Mouse (Mus musculus): ENCODE data around the gene Pcbp1. TPM values are rescaled to one million over a fixed set of nuclear protein-coding genes. Genes with fewer than 3 reads are reported as not detected.

The Pcbp1 gene
- polyA plus RNA-seq, 1 experiment from 2014 or later: 313 TPM

DNA sequence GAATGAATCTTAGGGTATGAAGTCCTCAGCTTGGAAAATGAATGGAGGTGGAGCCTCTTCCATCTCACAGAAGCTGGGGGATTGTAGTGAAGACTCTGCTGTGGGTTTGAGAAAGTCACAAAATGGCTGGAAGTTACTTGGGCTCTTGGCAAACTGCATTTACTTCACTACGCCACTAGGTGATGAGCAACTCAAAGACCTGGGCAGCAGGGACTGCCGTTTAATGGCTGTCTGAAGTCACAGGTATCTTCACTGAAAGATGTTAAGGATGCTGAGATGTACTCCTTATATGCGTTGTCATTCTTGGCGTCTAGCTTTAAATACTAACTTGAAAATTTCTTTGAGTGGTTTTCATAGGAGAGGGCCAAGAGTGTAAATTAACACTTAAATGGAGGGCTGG, 19.1 kb upstream of the Pcbp1 start:
- 46% methylated on average over 4 of the region's 4 CpGs for whole genome bisulfite sequencing
- H3K4me1 ChIP-seq (replicated peaks): no peaks in the 10 kb centered on the region
- no peaks in the 10 kb centered on the region for H3K27me3 ChIP-seq
- no peak overlapping the region for H3K4me2 ChIP-seq
- no peaks in the 10 kb centered on the region for H3K9me3 ChIP-seq (replicated peaks)
- no peak for ATAC-seq (replicated peaks; ENCODE audit: insufficient number of reproducible peaks, insufficient read depth, low FRiP score, low read depth)
- H3K9ac ChIP-seq: no peak overlapping the region
- no peak overlapping the region for H3K4me3 ChIP-seq
- H3K27ac ChIP-seq: no peak overlapping the region
- H3K36me3 ChIP-seq: peaks cover 30% of the 10 kb centered on the region

DNA sequence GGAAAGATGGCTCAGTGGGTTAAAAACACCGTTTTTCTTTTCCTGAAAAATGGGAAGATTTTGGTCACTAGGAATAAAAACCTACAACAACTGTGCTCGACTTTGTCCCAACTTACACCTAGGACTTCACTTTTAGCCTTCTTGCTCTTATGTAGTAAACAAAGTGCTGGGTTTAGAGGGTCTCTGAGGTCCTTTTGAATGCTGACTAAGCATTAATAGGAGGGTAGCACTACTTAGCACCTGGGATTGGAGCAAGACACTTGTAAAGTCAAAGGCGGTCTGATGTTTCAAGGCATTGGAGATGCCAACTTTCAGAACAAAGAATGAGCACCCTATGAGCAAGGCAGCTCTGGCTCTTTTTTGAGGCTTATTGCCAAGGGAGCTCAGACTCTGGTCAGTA, 17.7 kb upstream of the Pcbp1 start:
- no peaks in the 10 kb centered on the region for H3K9me3 ChIP-seq (replicated peaks)
- H3K4me2 ChIP-seq: no peak overlapping the region
- peaks cover 25% of the 10 kb centered on the region for H3K36me3 ChIP-seq
- H3K9ac ChIP-seq: no peak overlapping the region
- no peaks in the 10 kb centered on the region for H3K4me1 ChIP-seq (replicated peaks)
- no peaks in the 10 kb centered on the region for H3K27me3 ChIP-seq
- H3K27ac ChIP-seq: no peak overlapping the region
- no peak for ATAC-seq (replicated peaks; ENCODE audit: insufficient number of reproducible peaks, insufficient read depth, low FRiP score, low read depth)
- 89% methylated on average over 3 of the region's 3 CpGs for WGBS
- H3K4me3 ChIP-seq: no peak overlapping the region

DNA sequence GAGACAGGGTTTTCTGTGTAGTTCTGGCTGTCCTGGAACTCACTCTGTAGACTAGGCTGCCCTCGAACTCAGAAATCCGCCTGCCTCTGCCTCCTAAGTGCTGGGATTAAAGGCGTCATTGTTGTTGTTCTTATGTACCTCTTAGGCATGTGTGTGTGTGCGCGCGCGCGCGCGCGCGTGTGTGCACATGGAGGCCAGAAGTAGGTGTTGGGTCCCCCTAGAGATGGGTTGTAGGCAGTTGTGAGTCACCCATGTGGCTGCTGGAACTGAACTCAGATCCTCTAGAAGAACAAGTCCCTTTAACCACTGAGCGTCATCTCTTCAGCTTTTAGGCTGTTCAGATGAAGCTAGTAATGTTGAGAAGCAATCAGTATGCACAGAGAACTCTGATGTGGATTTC, 16.9 kb upstream of the Pcbp1 start:
- ATAC-seq (replicated peaks; ENCODE audit: insufficient number of reproducible peaks, insufficient read depth, low FRiP score, low read depth): no peak
- Histone ChIP-seq H3K4me3 (no peak overlapping the region), H3K36me3 (peaks cover 23% of the 10 kb centered on the region), H3K4me1 (replicated peaks) (no peaks in the 10 kb centered on the region), H3K9me3 (replicated peaks) (no peaks in the 10 kb centered on the region), H3K4me2 (no peak overlapping the region), H3K27me3 (no peaks in the 10 kb centered on the region), H3K9ac (no peak overlapping the region), H3K27ac (no peak overlapping the region)
- 95% methylated on average over 13 of the region's 13 CpGs for WGBS

DNA sequence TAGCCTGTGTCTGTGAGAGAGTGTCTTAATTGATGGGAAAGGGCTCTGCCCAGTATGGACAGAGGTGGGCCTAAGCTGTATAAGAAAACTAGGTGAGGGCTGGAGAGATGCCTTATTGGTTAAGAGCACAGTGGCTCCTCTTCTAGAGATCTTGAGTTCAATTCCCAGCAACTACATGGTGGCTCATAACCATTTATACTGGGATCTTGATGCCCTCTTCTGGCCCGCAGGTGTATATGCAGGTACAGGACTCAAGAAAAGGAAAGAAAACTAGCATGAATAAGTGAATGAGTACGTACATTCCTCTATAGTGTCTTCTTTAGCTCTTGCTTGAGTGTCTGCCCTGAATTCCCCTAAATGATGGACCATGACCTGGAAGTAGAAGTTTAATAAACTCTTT, 15.5 kb upstream of the Pcbp1 start:
- Histone ChIP-seq H3K4me2 (no peak overlapping the region), H3K27me3 (no peaks in the 10 kb centered on the region), H3K4me3 (no peak overlapping the region), H3K27ac (no peak overlapping the region), H3K9ac (no peak overlapping the region), H3K9me3 (replicated peaks) (no peaks in the 10 kb centered on the region), H3K36me3 (peaks cover 35% of the 10 kb centered on the region), H3K4me1 (replicated peaks) (no peaks in the 10 kb centered on the region)
- WGBS: 87% methylated on average over 2 of the region's 2 CpGs
- no peak for ATAC-seq (replicated peaks; ENCODE audit: insufficient number of reproducible peaks, insufficient read depth, low FRiP score, low read depth)

DNA sequence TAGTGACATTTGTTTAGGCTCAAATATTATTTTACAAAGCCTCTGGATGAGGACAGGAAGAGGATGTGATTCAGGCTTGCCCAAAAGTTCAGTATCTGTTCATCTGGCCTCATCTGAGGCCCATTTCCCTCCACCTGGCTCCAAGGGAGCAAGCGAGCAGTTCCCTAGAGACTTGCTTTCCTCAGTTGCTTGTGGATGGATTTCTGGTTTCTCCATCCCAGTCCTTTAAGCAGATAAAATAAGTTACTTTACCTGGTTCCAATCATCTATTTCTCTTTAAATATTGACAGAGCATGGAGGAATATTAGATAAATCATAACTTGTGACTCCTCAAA, 2.3 kb upstream of the Pcbp1 start:
- Histone ChIP-seq H3K4me3 (no peak overlapping the region), H3K27ac (no peak overlapping the region), H3K9ac (no peak overlapping the region), H3K9me3 (replicated peaks) (no peaks in the 10 kb centered on the region), H3K4me2 (no peak overlapping the region), H3K4me1 (replicated peaks) (peaks cover 11% of the 10 kb centered on the region), H3K27me3 (no peaks in the 10 kb centered on the region), H3K36me3 (peaks cover 13% of the 10 kb centered on the region)
- 76% methylated on average over 1 of the region's 1 CpGs for WGBS
- ATAC-seq (replicated peaks; ENCODE audit: insufficient number of reproducible peaks, insufficient read depth, low FRiP score, low read depth): no peak

DNA sequence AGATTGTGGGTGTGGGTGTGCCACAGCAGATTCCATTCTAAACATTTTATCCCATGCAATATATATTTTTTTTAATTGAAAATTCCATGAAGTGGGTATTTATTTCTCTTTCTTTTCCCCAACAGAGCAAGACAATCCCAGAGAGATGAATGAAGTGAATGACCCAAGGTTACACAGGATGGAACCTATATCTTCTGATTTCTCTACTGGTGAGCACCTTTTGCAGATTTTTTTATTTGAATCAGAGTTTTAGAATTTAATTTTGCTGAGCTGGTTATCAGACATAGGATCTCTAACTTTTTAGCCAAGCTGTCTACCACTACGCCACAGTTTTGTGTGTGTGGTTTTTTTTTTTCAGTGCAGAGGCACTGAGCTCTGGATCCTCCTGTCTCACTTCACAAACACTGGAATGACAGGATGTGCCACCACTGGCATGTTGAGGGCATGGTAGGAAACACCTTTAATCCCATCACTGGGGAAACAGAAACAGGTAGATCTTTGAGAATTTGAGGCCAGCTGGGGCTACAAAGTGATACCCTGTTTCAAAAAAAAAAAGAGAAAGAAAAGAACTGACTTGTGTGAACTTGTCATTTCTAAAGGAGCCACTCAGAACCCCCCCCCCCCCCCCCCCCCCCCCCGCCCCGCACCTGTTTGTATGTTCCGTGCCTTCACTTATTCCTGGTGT, 1.8 kb upstream of the Pcbp1 start:
- 84% methylated on average over 1 of the region's 4 CpGs for WGBS
- no peaks in the 10 kb centered on the region for H3K27me3 ChIP-seq

DNA sequence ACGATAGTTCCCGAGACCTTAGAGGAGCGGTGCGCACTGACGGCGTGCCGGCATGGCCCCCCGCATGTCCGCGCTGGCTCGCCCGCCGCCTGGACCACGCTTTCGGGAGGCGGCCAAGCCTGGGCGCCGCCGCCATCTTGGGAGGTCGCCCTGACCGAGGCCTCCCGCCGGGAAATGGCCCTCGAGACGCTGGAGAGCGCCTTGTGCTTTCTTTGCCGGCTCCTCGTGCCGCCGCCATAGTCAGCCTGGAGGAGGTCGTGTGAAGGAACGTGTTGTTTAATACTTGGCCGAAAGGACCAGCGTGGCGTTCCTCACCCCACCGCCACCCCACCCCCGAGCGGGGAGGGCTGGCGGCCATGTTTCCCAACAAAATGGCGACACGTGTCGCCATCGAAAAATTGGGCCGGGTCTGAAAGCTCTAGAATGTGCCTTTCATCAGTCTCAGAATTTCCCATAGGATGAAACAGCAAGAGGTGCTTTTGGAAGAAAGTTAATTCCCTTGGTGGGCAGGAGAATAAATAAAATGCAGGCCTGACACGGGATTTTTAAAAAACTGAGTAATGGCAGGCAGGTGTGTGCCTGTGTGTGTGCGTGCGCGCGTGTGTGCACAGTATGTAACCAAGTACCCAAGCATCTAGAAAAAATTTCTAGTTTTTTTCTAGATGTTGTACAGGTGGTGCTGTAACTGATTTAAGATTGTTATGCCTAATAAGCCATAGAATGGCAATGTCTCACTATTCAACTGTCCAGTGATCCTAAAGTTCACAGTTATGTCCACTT, 1.0 kb upstream of the Pcbp1 start:
- peaks cover 24% of the 10 kb centered on the region for H3K4me1 ChIP-seq (replicated peaks)
- ATAC-seq (replicated peaks; ENCODE audit: insufficient number of reproducible peaks, insufficient read depth, low FRiP score, low read depth): peak; percentile 57
- 7% methylated on average over 49 of the region's 49 CpGs for WGBS
- H3K27ac ChIP-seq: peak overlapping the region; percentile 99
- H3K4me3 ChIP-seq: peak overlapping the region; percentile 74
- H3K9me3 ChIP-seq (replicated peaks): no peaks in the 10 kb centered on the region
- H3K9ac ChIP-seq: peak overlapping the region; percentile 77
- H3K36me3 ChIP-seq: peaks cover 8% of the 10 kb centered on the region
- H3K27me3 ChIP-seq: no peaks in the 10 kb centered on the region
- H3K4me2 ChIP-seq: peak overlapping the region; percentile 71

More for the DNA sequence above, 1.8 kb upstream of the Pcbp1 start:
- H3K4me1 ChIP-seq (replicated peaks): peaks cover 16% of the 10 kb centered on the region
- peak overlapping the region; percentile 99 for H3K27ac ChIP-seq
- no peaks in the 10 kb centered on the region for H3K9me3 ChIP-seq (replicated peaks)
- H3K9ac ChIP-seq: no peak overlapping the region
- H3K4me3 ChIP-seq: peak overlapping the region; percentile 74; the same call in 1 of the 2 replicates
- peak overlapping the region; percentile 71 for H3K4me2 ChIP-seq
- peaks cover 13% of the 10 kb centered on the region for H3K36me3 ChIP-seq
- ATAC-seq (replicated peaks; ENCODE audit: insufficient number of reproducible peaks, insufficient read depth, low FRiP score, low read depth): no peak

DNA sequence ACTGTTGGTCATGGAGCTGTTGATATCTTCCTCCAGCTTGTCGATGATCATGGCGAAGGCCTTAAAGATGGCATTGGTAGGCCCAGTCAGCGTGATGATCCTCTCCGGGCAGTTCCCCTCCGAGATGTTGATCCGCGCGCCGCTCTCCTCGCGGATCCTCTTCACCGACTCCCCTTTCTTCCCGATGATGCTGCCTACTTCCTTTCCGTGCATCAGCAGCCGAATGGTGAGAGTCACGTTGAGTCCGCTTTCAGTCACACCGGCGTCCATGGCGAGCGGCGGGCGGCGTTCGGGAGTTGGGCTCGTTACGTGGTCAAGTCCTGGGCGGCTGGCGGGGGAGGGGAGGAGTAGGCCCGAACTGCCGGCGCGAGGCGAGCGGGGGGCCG, 482 bp downstream of the Pcbp1 start:
- peak overlapping the region; percentile 71 for H3K4me2 ChIP-seq
- no peaks in the 10 kb centered on the region for H3K9me3 ChIP-seq (replicated peaks)
- H3K4me3 ChIP-seq: peak overlapping the region; percentile 74
- peak overlapping the region; percentile 99 for H3K27ac ChIP-seq
- 0 out of 2 replicates have a peak, but pooled peaks cover 2% of the 10 kb centered on the region for H3K36me3 ChIP-seq
- peak overlapping the region; percentile 97 for H3K9ac ChIP-seq
- under 1% methylated on average over 36 of the region's 36 CpGs for WGBS
- H3K4me1 ChIP-seq (replicated peaks): peaks cover 25% of the 10 kb centered on the region
- ATAC-seq (replicated peaks; ENCODE audit: insufficient number of reproducible peaks, insufficient read depth, low FRiP score, low read depth): peak; percentile 12
- no peaks in the 10 kb centered on the region for H3K27me3 ChIP-seq

DNA sequence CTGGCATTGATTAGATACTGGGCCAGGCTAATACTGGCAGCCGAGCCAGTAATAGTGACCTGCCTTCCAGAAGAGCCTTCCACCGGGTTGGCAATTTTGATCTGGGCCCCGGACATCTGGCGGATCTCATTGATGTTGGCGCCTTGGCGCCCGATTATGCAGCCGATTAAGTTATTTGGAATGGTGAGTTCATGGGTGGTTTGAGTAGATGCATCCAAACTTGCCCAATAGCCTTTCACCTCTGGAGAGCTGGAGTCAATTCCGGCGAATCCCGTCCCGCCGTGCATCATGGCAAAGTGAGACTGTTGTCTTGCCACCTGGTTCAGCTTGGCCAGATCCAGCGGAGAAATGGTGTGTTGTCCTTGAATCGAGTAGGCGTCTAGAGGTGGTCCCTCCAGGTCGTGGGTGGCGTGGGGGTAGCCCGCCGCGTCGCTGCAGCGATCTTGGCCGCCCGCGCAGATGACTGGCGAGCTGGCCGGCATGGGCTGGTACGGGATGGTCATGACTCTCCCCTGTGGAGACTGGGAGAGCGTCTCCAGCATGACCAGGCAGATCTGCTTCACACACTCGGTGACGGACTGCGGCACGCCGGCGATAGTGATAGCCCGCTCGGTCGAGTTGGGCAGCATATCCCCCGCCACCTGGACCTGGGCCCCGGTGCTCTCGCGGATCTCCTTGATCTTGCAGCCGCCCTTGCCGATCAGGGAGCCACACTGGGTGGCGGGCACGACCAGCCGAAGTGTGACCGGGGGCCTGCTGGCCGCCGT, 1.1 kb downstream of the Pcbp1 start:
- Histone ChIP-seq H3K9me3 (replicated peaks) (no peaks in the 10 kb centered on the region), H3K9ac (peak overlapping the region; percentile 97), H3K27ac (peak overlapping the region; percentile 99), H3K4me1 (replicated peaks) (peaks cover 25% of the 10 kb centered on the region), H3K4me3 (peak overlapping the region; percentile 74), H3K4me2 (peak overlapping the region; percentile 71), H3K36me3 (no peaks in the 10 kb centered on the region), H3K27me3 (no peaks in the 10 kb centered on the region)
- ATAC-seq (replicated peaks; ENCODE audit: insufficient number of reproducible peaks, insufficient read depth, low FRiP score, low read depth): 0 out of 2 replicates have a peak, but pooled peaks have one; percentile 2
- WGBS: under 1% methylated on average over 51 of the region's 51 CpGs

DNA sequence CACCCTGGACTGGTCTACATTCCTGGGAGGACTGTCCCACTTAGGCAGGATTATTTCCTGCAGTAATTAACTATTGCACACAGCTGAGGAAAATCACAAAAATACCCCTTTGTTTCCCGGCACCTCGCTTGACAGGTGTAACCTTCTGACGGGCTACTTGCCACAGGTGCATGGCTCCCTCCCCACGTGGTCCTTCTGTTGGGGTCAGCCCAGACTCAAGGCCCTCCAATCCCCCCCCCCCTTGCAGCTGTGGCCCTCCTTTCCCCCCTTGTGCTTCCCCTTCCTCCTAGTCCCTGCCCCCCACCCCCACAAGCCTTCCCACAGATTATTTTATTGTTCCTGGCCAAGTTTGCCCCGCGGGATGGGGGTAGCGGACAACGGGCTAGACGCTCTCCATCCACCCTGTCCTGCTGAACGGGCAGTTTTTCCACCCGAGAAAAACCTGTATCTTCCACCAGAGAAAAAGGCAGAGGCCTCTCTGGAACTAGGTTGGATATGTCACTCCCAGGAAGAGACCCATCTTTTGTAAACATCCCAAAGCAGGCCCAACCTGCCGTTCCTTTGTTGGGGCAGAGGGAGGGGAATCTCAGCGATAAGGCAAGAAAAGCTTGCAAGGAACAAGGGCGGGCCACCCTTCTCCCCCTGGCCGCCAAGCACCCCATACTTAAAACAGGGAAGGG, 2.2 kb downstream of the Pcbp1 start:
- no peak for ATAC-seq (replicated peaks; ENCODE audit: insufficient number of reproducible peaks, insufficient read depth, low FRiP score, low read depth)
- Histone ChIP-seq H3K4me2 (peak overlapping the region; percentile 71), H3K9me3 (replicated peaks) (no peaks in the 10 kb centered on the region), H3K4me1 (replicated peaks) (peaks cover 25% of the 10 kb centered on the region), H3K27me3 (no peaks in the 10 kb centered on the region), H3K4me3 (peak overlapping the region; percentile 74), H3K27ac (peak overlapping the region; percentile 99), H3K36me3 (no peaks in the 10 kb centered on the region), H3K9ac (peak overlapping the region; percentile 68)
- WGBS: under 1% methylated on average over 15 of the region's 15 CpGs

DNA sequence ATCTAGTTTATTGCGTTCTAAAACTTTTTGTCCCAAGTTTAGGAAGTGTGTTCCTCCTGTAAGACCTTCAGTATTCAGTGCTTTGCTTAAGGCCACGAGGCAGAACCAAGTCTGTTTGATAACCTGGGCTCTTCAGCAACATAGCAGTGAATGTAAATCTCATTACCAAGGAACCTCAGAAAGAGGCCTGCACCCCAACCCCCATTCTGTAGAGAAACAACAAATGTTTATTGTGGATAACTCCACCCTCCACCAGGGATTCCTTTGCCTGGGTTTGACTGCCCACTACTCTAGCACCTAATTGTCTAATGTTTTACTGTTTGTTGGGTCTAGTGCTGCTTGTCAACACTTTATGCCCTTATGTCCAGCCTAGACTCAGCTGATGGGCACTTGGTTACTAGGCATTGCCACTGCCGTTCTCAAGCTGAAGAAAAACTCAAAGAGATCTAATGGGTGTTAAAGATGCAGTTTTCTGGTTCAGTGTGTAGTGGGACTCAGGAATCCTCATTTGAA, 2.8 kb downstream of the Pcbp1 start:
- Histone ChIP-seq H3K27me3 (no peaks in the 10 kb centered on the region), H3K4me3 (peak overlapping the region; percentile 74), H3K9me3 (replicated peaks) (no peaks in the 10 kb centered on the region), H3K36me3 (no peaks in the 10 kb centered on the region), H3K9ac (peak overlapping the region; percentile 68), H3K27ac (peak overlapping the region; percentile 99), H3K4me1 (replicated peaks) (peaks cover 25% of the 10 kb centered on the region), H3K4me2 (peak overlapping the region; percentile 71)
- ATAC-seq (replicated peaks; ENCODE audit: insufficient number of reproducible peaks, insufficient read depth, low FRiP score, low read depth): no peak
- 26% methylated on average over 3 of the region's 3 CpGs for WGBS
